Mouse (Mus musculus): ENCODE data around the gene Atp6v0e. TPM values are rescaled to one million over a fixed set of nuclear protein-coding genes. Genes with fewer than 3 reads are reported as not detected.

Atp6v0e gene
- 84.0 and 119 TPM in 2 replicates for polyA plus RNA-seq (2012; rRNA removed)

- TF ChIP-seq POLR2A (IDR thresholded peaks at IDR 0.05; ENCODE audit: low read depth, low read length): peak; percentile 38; the same call in 1 of the 2 replicates
- peak; percentile 98 for TF ChIP-seq CTCF (IDR thresholded peaks at IDR 0.05; ENCODE audit: extremely low read depth, insufficient read length, insufficient replicate concordance, low read depth, low read length)
- WGBS: under 1% methylated on average over 28 of the region's 28 CpGs
- no peaks in the 10 kb centered on the region for H3K27me3 ChIP-seq (ENCODE audit: control insufficient read depth, insufficient read depth, low read length)
- H3K4me1 ChIP-seq (ENCODE audit: control insufficient read depth, insufficient read depth, insufficient read length, low read length): peaks cover 2% of the 10 kb centered on the region
- H3K27ac ChIP-seq (ENCODE audit: insufficient read depth, low read depth, low read length): peak within 1 kb of the TSS; percentile 7; the same call in 1 of the 2 replicates
- H3K4me3 ChIP-seq (ENCODE audit: low read depth, low read length): peak within 1 kb of the TSS; percentile 71
- H3K36me3 ChIP-seq (ENCODE audit: control insufficient read depth, insufficient read depth, low read length): no peaks in the 10 kb centered on the region
Measured at GRCm38 (mm10) chr17:26662978-26663683, at the start of gene Atp6v0e. Gene Atp6v0e, plus strand, starts transcription at chr17:26663231.

DNA sequence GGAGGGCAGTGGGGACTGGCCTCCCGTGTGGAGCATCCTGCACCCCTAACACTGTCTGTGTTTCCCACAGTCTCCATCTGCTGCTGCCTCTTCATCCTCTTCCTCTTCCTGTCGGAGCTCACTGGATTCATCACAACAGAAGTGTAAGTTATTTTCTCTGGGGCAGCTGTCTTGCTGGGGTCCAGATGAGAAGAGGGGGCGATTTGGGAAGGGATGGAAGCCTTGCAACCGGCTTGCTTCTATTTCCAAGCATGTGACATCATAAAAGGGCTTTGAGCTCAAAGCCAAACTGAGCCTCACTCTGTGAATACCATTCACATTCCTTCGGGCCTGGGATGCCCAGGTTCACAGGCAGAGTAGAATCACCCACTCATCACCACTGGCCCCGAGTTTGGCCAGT, 48.7 kb upstream of the Atp6v0e start:
- no peak for TF ChIP-seq POLR2A (IDR thresholded peaks at IDR 0.05; ENCODE audit: low read depth, low read length)
- TF ChIP-seq CTCF (IDR thresholded peaks at IDR 0.05; ENCODE audit: extremely low read depth, insufficient read length, insufficient replicate concordance, low read depth, low read length): no peak
- Histone ChIP-seq H3K27me3 (ENCODE audit: control insufficient read depth, insufficient read depth, low read length) (no peaks in the 10 kb centered on the region), H3K36me3 (ENCODE audit: control insufficient read depth, insufficient read depth, low read length) (no peaks in the 10 kb centered on the region), H3K27ac (ENCODE audit: insufficient read depth, low read depth, low read length) (no peak overlapping the region), H3K4me3 (ENCODE audit: low read depth, low read length) (no peak overlapping the region), H3K4me1 (ENCODE audit: control insufficient read depth, insufficient read depth, insufficient read length, low read length) (peaks cover 13% of the 10 kb centered on the region)
- 79% methylated on average over 6 of the region's 6 CpGs for WGBS

DNA sequence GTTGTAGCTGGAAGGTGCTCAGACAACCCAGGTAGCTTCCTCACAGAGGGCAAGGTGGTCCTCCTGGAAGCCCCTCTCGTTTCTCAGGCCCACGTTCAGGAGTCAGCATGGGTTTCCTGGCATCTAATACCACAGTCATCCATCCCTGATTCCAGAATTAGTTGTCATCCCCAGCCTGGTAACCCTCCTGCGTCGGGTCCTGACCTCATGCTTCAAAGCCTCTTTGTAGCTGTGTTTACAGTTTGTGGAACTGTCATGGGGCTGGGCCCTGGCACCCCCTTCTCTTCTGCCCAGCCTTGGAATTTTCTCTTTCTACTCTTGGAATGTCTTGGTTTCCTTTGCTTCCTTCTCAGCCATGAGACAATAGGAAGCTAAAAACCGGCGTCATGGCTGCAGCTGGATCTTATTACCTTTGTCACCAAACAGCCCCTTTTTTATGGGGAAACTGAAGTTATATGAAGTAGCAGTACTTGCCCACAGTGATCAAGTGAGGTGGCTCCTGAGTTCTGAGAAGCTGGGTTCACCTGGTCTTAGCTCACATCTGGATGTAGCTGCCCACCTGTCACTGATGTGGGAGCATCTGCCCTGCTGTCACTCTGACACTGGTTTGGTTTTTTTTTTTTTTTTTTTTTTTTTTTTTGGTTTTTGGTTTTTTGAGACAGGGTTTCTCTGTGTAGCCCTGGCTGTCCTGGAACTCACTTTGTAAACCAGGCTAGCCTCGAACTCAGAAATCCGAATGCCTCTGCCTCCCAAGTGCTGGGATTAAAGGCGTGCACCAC, 48.1 kb upstream of the Atp6v0e start:
- WGBS: 83% methylated on average over 9 of the region's 9 CpGs

DNA sequence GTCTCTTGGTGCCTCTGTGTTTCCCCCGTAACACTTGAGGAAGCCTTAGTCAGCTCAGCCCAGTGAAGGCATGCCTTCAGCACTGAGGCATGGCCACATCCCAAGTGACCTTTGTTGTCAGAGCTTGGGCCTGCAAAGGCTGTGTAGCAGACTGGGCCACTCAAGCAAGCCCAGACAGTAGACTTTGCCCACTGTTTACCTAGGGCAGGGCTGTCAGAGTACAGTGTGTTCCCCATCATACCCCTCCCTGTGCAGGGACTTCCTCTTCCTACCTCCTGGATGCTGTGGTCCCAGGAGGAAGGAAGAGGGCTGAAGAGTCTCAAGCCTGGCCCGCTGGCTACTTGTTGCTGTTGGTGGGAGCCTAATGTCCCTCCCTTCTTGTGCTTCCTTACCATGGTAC, 46.3 kb upstream of the Atp6v0e start:
- Histone ChIP-seq H3K4me1 (ENCODE audit: control insufficient read depth, insufficient read depth, insufficient read length, low read length) (peaks cover 27% of the 10 kb centered on the region), H3K4me3 (ENCODE audit: low read depth, low read length) (no peak overlapping the region), H3K27ac (ENCODE audit: insufficient read depth, low read depth, low read length) (peak overlapping the region; percentile 88), H3K27me3 (ENCODE audit: control insufficient read depth, insufficient read depth, low read length) (no peaks in the 10 kb centered on the region), H3K36me3 (ENCODE audit: control insufficient read depth, insufficient read depth, low read length) (no peaks in the 10 kb centered on the region)
- 28% methylated on average over 2 of the region's 2 CpGs for WGBS
- TF ChIP-seq CTCF (IDR thresholded peaks at IDR 0.05; ENCODE audit: extremely low read depth, insufficient read length, insufficient replicate concordance, low read depth, low read length): no peak
- peak; percentile 24; the same call in 1 of the 2 replicates for TF ChIP-seq POLR2A (IDR thresholded peaks at IDR 0.05; ENCODE audit: low read depth, low read length)

More for the DNA sequence above, 48.1 kb upstream of the Atp6v0e start:
- H3K27ac ChIP-seq (ENCODE audit: insufficient read depth, low read depth, low read length): no peak overlapping the region
- no peak overlapping the region for H3K4me3 ChIP-seq (ENCODE audit: low read depth, low read length)
- no peaks in the 10 kb centered on the region for H3K36me3 ChIP-seq (ENCODE audit: control insufficient read depth, insufficient read depth, low read length)
- no peak for TF ChIP-seq POLR2A (IDR thresholded peaks at IDR 0.05; ENCODE audit: low read depth, low read length)
- TF ChIP-seq CTCF (IDR thresholded peaks at IDR 0.05; ENCODE audit: extremely low read depth, insufficient read length, insufficient replicate concordance, low read depth, low read length): no peak
- H3K4me1 ChIP-seq (ENCODE audit: control insufficient read depth, insufficient read depth, insufficient read length, low read length): peaks cover 13% of the 10 kb centered on the region
- H3K27me3 ChIP-seq (ENCODE audit: control insufficient read depth, insufficient read depth, low read length): no peaks in the 10 kb centered on the region

DNA sequence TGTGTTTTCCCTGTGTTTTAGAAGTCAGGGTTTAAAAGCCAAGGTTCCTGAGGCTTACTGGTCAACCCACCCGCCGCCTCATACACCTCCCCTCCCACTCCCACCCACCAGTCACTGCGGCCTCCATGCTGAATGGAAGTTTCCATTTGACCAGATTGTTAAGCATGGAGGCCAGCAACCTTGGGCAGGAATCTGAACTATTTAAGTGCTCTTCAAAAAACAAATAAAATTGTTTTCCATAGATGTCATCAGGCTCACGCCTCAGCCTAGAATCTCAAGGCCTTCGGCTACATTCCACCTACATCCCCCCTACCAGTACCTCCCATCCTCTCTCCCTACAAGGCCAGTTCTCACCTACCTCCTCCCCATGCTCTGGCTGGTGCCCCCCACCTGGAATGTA, 44.5 kb upstream of the Atp6v0e start:
- TF ChIP-seq CTCF (IDR thresholded peaks at IDR 0.05; ENCODE audit: extremely low read depth, insufficient read length, insufficient replicate concordance, low read depth, low read length): no peak
- TF ChIP-seq POLR2A (IDR thresholded peaks at IDR 0.05; ENCODE audit: low read depth, low read length): no peak
- WGBS: 81% methylated on average over 5 of the region's 5 CpGs
- Histone ChIP-seq H3K36me3 (ENCODE audit: control insufficient read depth, insufficient read depth, low read length) (no peaks in the 10 kb centered on the region), H3K4me3 (ENCODE audit: low read depth, low read length) (no peak overlapping the region), H3K27me3 (ENCODE audit: control insufficient read depth, insufficient read depth, low read length) (no peaks in the 10 kb centered on the region), H3K4me1 (ENCODE audit: control insufficient read depth, insufficient read depth, insufficient read length, low read length) (peaks cover 30% of the 10 kb centered on the region), H3K27ac (ENCODE audit: insufficient read depth, low read depth, low read length) (no peak overlapping the region)

- Histone ChIP-seq H3K27ac (ENCODE audit: insufficient read depth, low read depth, low read length) (no peak overlapping the region), H3K27me3 (ENCODE audit: control insufficient read depth, insufficient read depth, low read length) (no peaks in the 10 kb centered on the region), H3K36me3 (ENCODE audit: control insufficient read depth, insufficient read depth, low read length) (0 out of 2 replicates have a peak, but pooled peaks cover 4% of the 10 kb centered on the region), H3K4me1 (ENCODE audit: control insufficient read depth, insufficient read depth, insufficient read length, low read length) (peaks cover 30% of the 10 kb centered on the region), H3K4me3 (ENCODE audit: low read depth, low read length) (no peak overlapping the region)
- TF ChIP-seq CTCF (IDR thresholded peaks at IDR 0.05; ENCODE audit: extremely low read depth, insufficient read length, insufficient replicate concordance, low read depth, low read length): no peak
- TF ChIP-seq POLR2A (IDR thresholded peaks at IDR 0.05; ENCODE audit: low read depth, low read length): no peak
- WGBS: 86% methylated on average over 6 of the region's 6 CpGs
Measured at GRCm38 (mm10) chr17:26619577-26619976, 43.5 kb upstream of the Atp6v0e start.

DNA sequence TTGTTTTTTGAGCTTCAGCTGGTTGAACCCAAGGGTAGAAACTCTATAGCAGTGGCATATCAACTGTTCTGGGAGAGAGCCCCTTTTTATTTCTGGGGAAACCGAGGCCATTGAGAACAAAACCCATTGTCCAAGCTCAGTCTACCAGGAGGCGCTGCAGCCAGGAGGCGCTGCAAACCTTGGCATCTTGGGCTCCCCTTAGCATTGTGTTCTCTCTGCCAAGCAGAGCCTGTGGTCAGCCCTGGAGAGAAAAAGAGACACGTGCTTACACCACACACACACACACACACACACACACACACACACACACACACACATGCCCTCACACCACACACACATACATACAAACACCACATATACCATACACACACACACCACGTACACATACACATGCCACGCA, 42.7 kb upstream of the Atp6v0e start:
- 95% methylated on average over 6 of the region's 6 CpGs for WGBS
- no peaks in the 10 kb centered on the region for H3K27me3 ChIP-seq (ENCODE audit: control insufficient read depth, insufficient read depth, low read length)
- no peak overlapping the region for H3K4me3 ChIP-seq (ENCODE audit: low read depth, low read length)
- H3K27ac ChIP-seq (ENCODE audit: insufficient read depth, low read depth, low read length): peak overlapping the region; percentile 82
- H3K36me3 ChIP-seq (ENCODE audit: control insufficient read depth, insufficient read depth, low read length): 0 out of 2 replicates have a peak, but pooled peaks cover 4% of the 10 kb centered on the region
- H3K4me1 ChIP-seq (ENCODE audit: control insufficient read depth, insufficient read depth, insufficient read length, low read length): peaks cover 30% of the 10 kb centered on the region
- TF ChIP-seq POLR2A (IDR thresholded peaks at IDR 0.05; ENCODE audit: low read depth, low read length): no peak
- no peak for TF ChIP-seq CTCF (IDR thresholded peaks at IDR 0.05; ENCODE audit: extremely low read depth, insufficient read length, insufficient replicate concordance, low read depth, low read length)
